ENCODE assay signal across 8 mouse cellular contexts in the genomic region with DNA sequence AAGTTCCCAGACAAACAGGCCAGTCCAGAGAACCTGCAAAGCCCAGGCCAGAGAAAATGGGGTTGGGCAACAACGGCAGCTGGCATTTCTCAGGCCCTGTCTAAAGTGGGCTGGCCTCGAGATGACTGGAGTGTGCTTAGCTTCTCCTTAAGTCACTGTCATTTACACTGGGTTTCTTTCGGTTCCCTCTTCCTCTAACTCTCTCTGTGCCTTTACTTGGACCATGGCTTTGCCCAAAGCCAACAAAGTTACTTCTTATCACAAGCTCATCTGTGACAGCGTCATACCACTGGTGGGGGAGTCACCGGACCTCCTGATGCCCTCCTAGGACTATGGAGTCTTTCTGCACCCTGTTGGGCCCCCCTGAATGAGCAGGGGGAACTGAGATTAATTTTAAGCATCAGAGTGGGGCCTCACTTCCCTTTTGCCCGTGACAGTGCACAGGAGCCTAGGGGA. TPM values are rescaled to one million over a fixed set of nuclear protein-coding genes. Genes with fewer than 3 reads are reported as not detected.
DNase-seq lines count a peak whose midpoint lies in the region; ATAC-seq lines count a peak whose summit lies in the region.
"Had no signal": no experiment of that assay in that cellular context is flagged by ENCODE, and none has a peak within 500 bp of the region (broad histone marks: within the 10 kb centered on the region; RNA-seq: fewer than 3 reads in every experiment).

No protein-coding gene starts in this region.

- peaks cover 15% of the 10 kb centered on the region for H3K27me3 ChIP-seq in intestine, embryonic 16.5 days (replicated peaks; ENCODE audit: control insufficient read depth, insufficient read depth, low read length)
- peaks cover 19% of the 10 kb centered on the region for H3K27me3 ChIP-seq in stomach, embryonic 15.5 days (replicated peaks)
- H3K27me3 ChIP-seq in hindbrain, embryonic 13.5 days: peaks cover 73% of the 10 kb centered on the region

- no peaks in the 10 kb centered on the region for H3K36me3 ChIP-seq in intestine, embryonic 16.5 days (ENCODE audit: control insufficient read depth, insufficient read depth, low read length)
- H3K36me3 ChIP-seq in stomach, embryonic 15.5 days: no peaks in the 10 kb centered on the region
- H3K36me3 ChIP-seq in hindbrain, embryonic 13.5 days: no peaks in the 10 kb centered on the region

- 43% methylated on average over 6 of the region's 6 CpGs for WGBS in intestine, embryonic 16.5 days
- 33% methylated on average over 6 of the region's 6 CpGs for WGBS in stomach, embryonic 15.5 days
- 76% methylated on average over 6 of the region's 6 CpGs for WGBS in hindbrain, embryonic 13.5 days

- peak overlapping the region; percentile 42 for H3K27ac ChIP-seq in intestine, embryonic 16.5 days (ENCODE audit: low read length)
- peak overlapping the region; percentile 71; the same call in 1 of the 2 replicates for H3K27ac ChIP-seq in stomach, embryonic 15.5 days
- no peak overlapping the region for H3K27ac ChIP-seq in hindbrain, embryonic 13.5 days

- no peak overlapping the region for H3K4me3 ChIP-seq in intestine, embryonic 16.5 days (ENCODE audit: low read length)
- H3K4me3 ChIP-seq in stomach, embryonic 15.5 days (replicated peaks): no peak overlapping the region
- H3K4me3 ChIP-seq in hindbrain, embryonic 13.5 days: no peak overlapping the region

- H3K4me1 ChIP-seq in intestine, embryonic 16.5 days (ENCODE audit: control insufficient read depth, insufficient read depth, low read length): peaks cover 30% of the 10 kb centered on the region
- H3K4me1 ChIP-seq in stomach, embryonic 15.5 days: peaks cover 43% of the 10 kb centered on the region
- peaks cover 28% of the 10 kb centered on the region for H3K4me1 ChIP-seq in hindbrain, embryonic 13.5 days (replicated peaks)

- no peak overlapping the region for H3K4me2 ChIP-seq in intestine, embryonic 16.5 days (ENCODE audit: low read depth, low read length)
- H3K4me2 ChIP-seq in stomach, embryonic 15.5 days: no peak overlapping the region
- no peak overlapping the region for H3K4me2 ChIP-seq in hindbrain, embryonic 13.5 days

- no peak overlapping the region for H3K9ac ChIP-seq in intestine, embryonic 16.5 days (ENCODE audit: low read depth, low read length)
- no peak overlapping the region for H3K9ac ChIP-seq in stomach, embryonic 15.5 days
- no peak overlapping the region for H3K9ac ChIP-seq in hindbrain, embryonic 13.5 days

- no peaks in the 10 kb centered on the region for H3K9me3 ChIP-seq in intestine, embryonic 16.5 days (ENCODE audit: control insufficient read depth, low read length)
- no peaks in the 10 kb centered on the region for H3K9me3 ChIP-seq in stomach, embryonic 15.5 days
- no peaks in the 10 kb centered on the region for H3K9me3 ChIP-seq in hindbrain, embryonic 13.5 days

- DNase-seq in retina, postnatal 1 day: peak; percentile 48
- no peak for DNase-seq in retina, embryonic 14.5 days (ENCODE audit: low spot score)
- peak; percentile 36 for DNase-seq in embryo, embryonic 10.5 days (ENCODE audit: low spot score)
- no peak for DNase-seq in gastrocnemius, postnatal 4 days (ENCODE audit: low spot score in 2 of 2)
- DNase-seq: thymus, postnatal 25 days had no signal

- no peak for ATAC-seq in intestine, embryonic 16.5 days
- ATAC-seq in stomach, embryonic 15.5 days (ENCODE audit: insufficient read depth, low FRiP score, low read depth): no peak
- ATAC-seq in hindbrain, embryonic 13.5 days (ENCODE audit: low FRiP score): no peak

RNA-seq across cellular contexts. Expression of a gene that starts 2.4 kb away (rescaled TPM):
- 7.4 and 8.5 TPM in 2 replicates for polyA plus RNA-seq in intestine, embryonic 16.5 days (2015; fragmentation: Nextera tagmentation; extraction: Ambion mirVana)
- 8.9 and 11.1 TPM in 2 replicates for polyA plus RNA-seq in stomach, embryonic 15.5 days (2015; fragmentation: Nextera tagmentation; extraction: Ambion mirVana)
- polyA plus RNA-seq in hindbrain, embryonic 13.5 days (2015; fragmentation: Nextera tagmentation; extraction: Ambion mirVana): 2.1 and 2.7 TPM in 2 replicates
- total RNA-seq in gastrocnemius, postnatal 4 days (2021): 1 to 10 TPM; 3.7 to 4.5 TPM

RNA-seq across cellular contexts. Expression of a gene that starts 16.3 kb away (rescaled TPM):
- 10.9 and 12.0 TPM in 2 replicates for polyA plus RNA-seq in intestine, embryonic 16.5 days (2015; fragmentation: Nextera tagmentation; extraction: Ambion mirVana)
- polyA plus RNA-seq in stomach, embryonic 15.5 days (2015; fragmentation: Nextera tagmentation; extraction: Ambion mirVana): 20.3 and 20.7 TPM in 2 replicates
- 20.1 and 20.5 TPM in 2 replicates for polyA plus RNA-seq in hindbrain, embryonic 13.5 days (2015; fragmentation: Nextera tagmentation; extraction: Ambion mirVana)
- total RNA-seq in gastrocnemius, postnatal 4 days (2021): 10 to 100 TPM; 37.6 to 40.5 TPM

RNA-seq across cellular contexts. Expression of a gene that starts 52.8 kb away (rescaled TPM):
- 0.38 TPM in 1 of 2 replicates, not detected in the other for polyA plus RNA-seq in intestine, embryonic 16.5 days (2015; fragmentation: Nextera tagmentation; extraction: Ambion mirVana)
- polyA plus RNA-seq in stomach, embryonic 15.5 days (2015; fragmentation: Nextera tagmentation; extraction: Ambion mirVana): 0.24 TPM in 1 of 2 replicates, not detected in the other
- polyA plus RNA-seq in hindbrain, embryonic 13.5 days (2015; fragmentation: Nextera tagmentation; extraction: Ambion mirVana): 0.57 and 1.0 TPM in 2 replicates
- total RNA-seq in gastrocnemius, postnatal 4 days (2021): not detected

RNA-seq across cellular contexts. Expression of a gene that starts 56.5 kb away (rescaled TPM):
- 358 and 362 TPM in 2 replicates for polyA plus RNA-seq in intestine, embryonic 16.5 days (2015; fragmentation: Nextera tagmentation; extraction: Ambion mirVana)
- 244 and 256 TPM in 2 replicates for polyA plus RNA-seq in stomach, embryonic 15.5 days (2015; fragmentation: Nextera tagmentation; extraction: Ambion mirVana)
- 337 and 340 TPM in 2 replicates for polyA plus RNA-seq in hindbrain, embryonic 13.5 days (2015; fragmentation: Nextera tagmentation; extraction: Ambion mirVana)
- 10 to 100 TPM; 90.5 to 92.1 TPM for total RNA-seq in gastrocnemius, postnatal 4 days (2021)

Comparison
In these comparisons a context has a peak if more than half of its experiments do, and no peak if none do; other contexts are left out.
1. DNase-seq: peak in retina, postnatal 1 day (single experiment) and embryo, embryonic 10.5 days (single experiment); none in retina, embryonic 14.5 days (single experiment) and gastrocnemius, postnatal 4 days (0 of 2).